Mouse (Mus musculus) brain, embryonic 14.5 days (tissue): ENCODE data around the gene Crip3.

ENCODE experiments used
- CTCF ChIP-seq: fragments of 200-500 bp; IDR thresholded peaks from 2 replicates; pipeline ENCODE4 v1.5.1; 2012; ENCODE audit warnings: inconsistent platforms, mild to moderate bottlenecking, moderate library complexity, borderline replicate concordance; ENCODE audit not compliant: insufficient read depth, insufficient read length; ENCODE audit errors: extremely low read depth
- POLR2A ChIP-seq: fragments of 200-500 bp; IDR thresholded peaks from 2 replicates; pipeline ENCODE4 v1.6.1; 2012; ENCODE audit warnings: mild to moderate bottlenecking, inconsistent platforms, borderline replicate concordance; ENCODE audit not compliant: poor library complexity, insufficient read depth, insufficient read length, severe bottlenecking; ENCODE audit errors: extremely low read depth

DNA sequence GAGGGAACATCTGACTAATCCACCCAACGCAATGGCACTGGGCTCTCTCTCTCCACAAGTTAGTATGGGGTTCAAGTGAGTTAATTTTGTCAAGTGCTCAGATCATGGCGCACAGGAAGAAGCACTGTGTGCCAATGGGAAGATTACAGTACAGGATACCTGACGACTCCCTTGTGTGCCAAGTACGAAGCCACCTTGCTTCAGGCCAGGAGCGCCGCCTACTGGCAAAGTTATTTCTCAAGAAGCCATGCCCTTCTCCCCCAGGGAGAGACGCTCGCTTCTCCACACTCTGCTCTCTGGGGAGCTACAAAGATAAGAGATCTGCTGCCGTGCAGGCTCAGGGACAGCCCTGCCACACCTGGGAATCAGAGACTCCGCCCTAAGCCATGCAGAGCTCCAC lies 29.1 kb downstream of the Crip3 start:
- peak; percentile 54; the same call in 1 of the 2 replicates for TF ChIP-seq CTCF
- TF ChIP-seq POLR2A: no peak
